Mouse (Mus musculus): ENCODE results near the gene Cnot10.

Gene Cnot10

GRCm38 (mm10) chr9:114650938-114651634 lies 11.1 kb upstream of the Cnot10 start:
- no peak for DNase-seq (ENCODE audit: extremely low spot score, low read depth, low spot score)

- DNase-seq (ENCODE audit: extremely low spot score, low read depth, low spot score), result no peak
These were observed 9.4 kb upstream of the Cnot10 start for GRCm38 (mm10) chr9:114649371-114649770.

- DNase-seq (ENCODE audit: extremely low spot score, low read depth, low spot score), result peak; percentile 39
These were observed 8.5 kb upstream of the Cnot10 start for GRCm38 (mm10) chr9:114648472-114648871.

- DNase-seq (ENCODE audit: extremely low spot score, low read depth, low spot score), result no peak
These were observed 7.8 kb upstream of the Cnot10 start for GRCm38 (mm10) chr9:114647506-114648432.

- DNase-seq (ENCODE audit: extremely low spot score, low read depth, low spot score), result no peak
These were observed 6.8 kb upstream of the Cnot10 start for GRCm38 (mm10) chr9:114646556-114647505.

GRCm38 (mm10) chr9:114639186-114639748 lies 717 bp downstream of the Cnot10 start:
- DNase-seq (ENCODE audit: extremely low spot score, low read depth, low spot score), result no peak

GRCm38 (mm10) chr9:114636751-114637150 lies 3.2 kb downstream of the Cnot10 start:
- DNase-seq (ENCODE audit: extremely low spot score, low read depth, low spot score), result no peak

GRCm38 (mm10) chr9:114636150-114636549 lies 3.8 kb downstream of the Cnot10 start:
- no peak for DNase-seq (ENCODE audit: extremely low spot score, low read depth, low spot score)

- DNase-seq (ENCODE audit: extremely low spot score, low read depth, low spot score), result no peak
These were observed 7.7 kb downstream of the Cnot10 start for GRCm38 (mm10) chr9:114632331-114632730.

- DNase-seq (ENCODE audit: extremely low spot score, low read depth, low spot score), result no peak
These were observed 13.3 kb downstream of the Cnot10 start for GRCm38 (mm10) chr9:114626726-114627125.

- no peak for DNase-seq (ENCODE audit: extremely low spot score, low read depth, low spot score)
These were observed 15.8 kb downstream of the Cnot10 start for GRCm38 (mm10) chr9:114624178-114624577.

GRCm38 (mm10) chr9:114621149-114621548 lies 18.8 kb downstream of the Cnot10 start:
- no peak for DNase-seq (ENCODE audit: extremely low spot score, low read depth, low spot score)

- DNase-seq (ENCODE audit: extremely low spot score, low read depth, low spot score), result no peak
These were observed 25.6 kb downstream of the Cnot10 start for GRCm38 (mm10) chr9:114614176-114614953.

- DNase-seq (ENCODE audit: extremely low spot score, low read depth, low spot score), result no peak
These were observed 27.0 kb downstream of the Cnot10 start for GRCm38 (mm10) chr9:114613026-114613425.

- no peak for DNase-seq (ENCODE audit: extremely low spot score, low read depth, low spot score)
These were observed 27.4 kb downstream of the Cnot10 start for GRCm38 (mm10) chr9:114612566-114612965.

- no peak for DNase-seq (ENCODE audit: extremely low spot score, low read depth, low spot score)
These were observed 29.7 kb downstream of the Cnot10 start for GRCm38 (mm10) chr9:114610266-114610665.

GRCm38 (mm10) chr9:114603876-114604540 lies 36.0 kb downstream of the Cnot10 start:
- DNase-seq (ENCODE audit: extremely low spot score, low read depth, low spot score), result no peak

- DNase-seq (ENCODE audit: extremely low spot score, low read depth, low spot score), result no peak
These were observed 38.9 kb downstream of the Cnot10 start for GRCm38 (mm10) chr9:114601096-114601495.

- DNase-seq (ENCODE audit: extremely low spot score, low read depth, low spot score), result no peak
These were observed 55.0 kb downstream of the Cnot10 start for GRCm38 (mm10) chr9:114585017-114585345.
